Mouse (Mus musculus) embryonic fibroblast, embryonic 13.5 days (primary cell): ENCODE data around the gene Olig2.

ENCODE experiments used
- CTCF ChIP-seq: IDR thresholded peaks from 2 replicates; pipeline ENCODE4 v1.5.1; 2011; ENCODE audit warnings: mild to moderate bottlenecking, control low read depth, low read length, moderate library complexity, borderline replicate concordance; ENCODE audit not compliant: insufficient read depth
- POLR2A ChIP-seq: IDR thresholded peaks from 2 replicates; pipeline ENCODE4 v1.6.1; 2011; ENCODE audit warnings: low read depth, mild to moderate bottlenecking, control low read depth, low read length, moderate library complexity

DNA sequence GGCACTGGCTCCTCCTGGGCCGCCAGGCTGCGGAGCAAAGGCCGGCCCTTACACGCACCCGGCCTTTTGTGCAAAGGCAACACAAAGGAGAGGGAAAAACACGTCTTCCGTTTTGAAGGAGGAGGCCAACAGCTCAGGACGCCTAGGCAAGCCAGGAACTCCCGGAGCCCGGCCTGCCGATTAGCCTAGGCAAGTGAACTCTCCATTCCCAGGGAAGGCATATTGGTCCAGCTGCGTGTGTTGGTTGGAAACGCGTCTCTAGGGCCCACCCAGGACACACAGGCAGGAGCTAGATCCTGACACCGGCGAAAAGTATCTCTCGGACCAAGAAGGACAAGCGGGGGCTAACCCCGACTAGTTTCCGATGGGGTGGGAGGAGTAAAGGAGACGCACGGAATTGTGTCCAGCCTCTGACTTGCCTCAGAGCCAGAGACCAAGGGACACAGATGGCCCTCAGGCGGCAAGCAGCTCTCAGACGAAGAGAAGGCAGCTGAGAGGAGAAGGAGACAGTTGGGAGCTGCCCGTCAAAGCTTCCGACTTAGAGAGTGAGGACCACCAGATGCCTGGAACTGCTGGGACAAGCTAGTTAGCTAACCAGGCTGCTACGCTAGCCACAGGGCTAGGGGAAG lies 2.5 kb upstream of the Olig2 start:
- TF ChIP-seq CTCF (no peak), POLR2A (no peak)
